Mouse (Mus musculus): ENCODE data around the gene Klrg1.

Gene Klrg1

GRCm38 (mm10) chr6:122292184-122292583 lies 9.5 kb upstream of the Klrg1 start:
- DNase-seq (ENCODE audit: low read depth, low spot score) = no peak

DNA sequence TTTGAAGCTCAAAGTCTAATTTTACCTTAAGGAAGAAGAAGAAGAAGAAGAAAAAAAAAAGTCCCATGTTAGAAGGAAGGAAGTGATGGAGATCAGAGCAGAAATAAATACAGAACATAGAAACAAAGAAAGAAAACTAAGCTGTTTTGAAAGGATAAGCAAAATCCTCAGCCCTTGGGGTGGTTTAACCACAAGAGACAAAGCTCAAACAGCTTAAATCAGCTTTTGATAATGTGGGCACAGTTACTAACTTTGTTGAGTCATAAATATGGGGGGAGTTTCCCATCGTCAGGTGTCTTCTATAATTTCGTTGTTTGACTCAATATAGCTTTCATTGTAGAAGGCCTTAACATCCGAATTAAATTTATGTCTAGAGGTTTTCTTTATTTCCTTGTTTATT lies 9.1 kb upstream of the Klrg1 start:
- DNase-seq (ENCODE audit: low read depth, low spot score) = no peak

GRCm38 (mm10) chr6:122291264-122291663 lies 8.6 kb upstream of the Klrg1 start:
- no peak for DNase-seq (ENCODE audit: low read depth, low spot score)

DNA sequence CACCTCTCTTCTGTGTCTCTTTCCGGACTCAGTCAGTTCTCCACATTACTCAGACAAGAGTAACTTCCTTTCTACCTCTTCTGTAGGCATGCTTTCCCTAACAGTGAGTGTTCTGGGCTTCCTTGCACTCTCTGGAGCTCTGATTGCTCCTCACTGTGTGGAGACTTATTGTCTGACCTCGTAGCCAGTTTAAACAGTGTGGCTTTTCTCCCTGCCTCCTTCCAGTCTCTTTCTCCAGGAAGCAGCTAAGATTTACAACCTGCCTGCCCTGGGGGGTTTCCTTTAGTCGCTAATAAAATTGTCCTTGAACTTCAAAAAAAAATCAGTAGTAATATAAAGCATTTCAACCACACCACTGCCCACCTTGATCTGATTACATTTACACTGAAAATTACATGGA lies 7.6 kb upstream of the Klrg1 start:
- DNase-seq (ENCODE audit: low read depth, low spot score) = no peak

- DNase-seq (ENCODE audit: low read depth, low spot score) = no peak
Measured at GRCm38 (mm10) chr6:122289313-122289712, 6.6 kb upstream of the Klrg1 start.

DNA sequence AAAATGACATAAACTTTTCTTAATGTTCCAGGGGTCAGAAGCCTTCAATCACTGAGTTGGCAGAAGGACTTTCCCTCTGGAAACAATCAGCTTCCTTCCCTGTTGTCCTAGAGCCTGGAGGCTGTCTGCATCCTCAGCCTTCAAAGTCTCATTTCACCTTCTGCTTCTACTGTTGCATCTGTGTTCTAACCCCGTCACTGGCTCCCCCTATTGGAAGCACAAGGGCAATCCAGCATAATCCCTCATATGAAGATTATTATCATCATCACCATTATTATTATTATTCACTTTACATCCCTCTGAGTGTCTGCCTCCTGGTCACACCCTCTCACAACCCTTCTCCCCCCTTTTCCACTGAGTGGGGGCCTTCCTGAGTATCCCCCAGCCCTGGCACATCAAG lies 5.6 kb upstream of the Klrg1 start:
- DNase-seq (ENCODE audit: low read depth, low spot score) = no peak

GRCm38 (mm10) chr6:122284823-122285222 lies 2.1 kb upstream of the Klrg1 start:
- DNase-seq (ENCODE audit: low read depth, low spot score) = no peak

GRCm38 (mm10) chr6:122284304-122284703 lies 1.6 kb upstream of the Klrg1 start:
- DNase-seq (ENCODE audit: low read depth, low spot score) = no peak

GRCm38 (mm10) chr6:122283429-122283828 lies 747 bp upstream of the Klrg1 start:
- DNase-seq (ENCODE audit: low read depth, low spot score) = no peak

DNA sequence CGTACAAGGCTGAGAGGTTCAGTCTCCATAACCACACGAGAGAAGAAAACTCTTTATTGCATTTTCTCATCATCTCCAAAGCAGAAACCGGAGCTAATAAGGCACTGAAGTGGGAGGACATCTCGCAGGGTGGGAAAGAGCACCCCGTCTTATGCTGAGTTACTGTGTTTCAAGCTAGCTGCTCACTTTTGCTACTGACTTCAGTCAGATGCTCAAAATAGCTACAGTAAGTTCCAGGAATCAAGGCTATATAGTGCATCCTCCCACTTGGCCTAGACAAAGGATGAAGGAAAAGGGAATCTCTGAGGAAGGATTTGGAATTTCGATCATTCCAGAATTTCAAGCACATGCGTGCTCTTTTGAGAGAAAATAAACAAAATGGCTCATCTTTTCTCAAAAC lies 6.1 kb downstream of the Klrg1 start:
- no peak for DNase-seq (ENCODE audit: low read depth, low spot score)

GRCm38 (mm10) chr6:122274546-122274945 lies 8.1 kb downstream of the Klrg1 start:
- no peak for DNase-seq (ENCODE audit: low read depth, low spot score)

GRCm38 (mm10) chr6:122270152-122270551 lies 12.5 kb downstream of the Klrg1 start:
- DNase-seq (ENCODE audit: low read depth, low spot score) = no peak

DNA sequence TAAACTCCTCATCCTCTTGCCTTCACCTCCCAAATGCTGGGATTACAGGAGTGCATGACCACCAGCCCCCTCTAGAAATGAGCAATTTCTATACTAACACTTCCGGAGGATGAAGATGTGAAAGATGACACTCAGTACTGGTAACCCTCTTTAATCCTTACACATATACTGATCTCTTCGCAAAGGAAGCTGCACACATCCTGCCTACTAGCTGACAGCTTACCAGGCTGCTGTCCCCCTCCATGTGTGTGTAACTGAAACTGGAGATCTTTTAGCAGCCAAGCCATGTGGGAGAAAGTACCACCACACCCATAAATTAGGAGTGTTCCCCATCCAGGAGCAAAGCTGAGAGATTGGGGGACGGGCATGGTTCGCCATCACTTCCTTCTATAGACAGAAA lies 13.5 kb downstream of the Klrg1 start:
- no peak for DNase-seq (ENCODE audit: low read depth, low spot score)

DNA sequence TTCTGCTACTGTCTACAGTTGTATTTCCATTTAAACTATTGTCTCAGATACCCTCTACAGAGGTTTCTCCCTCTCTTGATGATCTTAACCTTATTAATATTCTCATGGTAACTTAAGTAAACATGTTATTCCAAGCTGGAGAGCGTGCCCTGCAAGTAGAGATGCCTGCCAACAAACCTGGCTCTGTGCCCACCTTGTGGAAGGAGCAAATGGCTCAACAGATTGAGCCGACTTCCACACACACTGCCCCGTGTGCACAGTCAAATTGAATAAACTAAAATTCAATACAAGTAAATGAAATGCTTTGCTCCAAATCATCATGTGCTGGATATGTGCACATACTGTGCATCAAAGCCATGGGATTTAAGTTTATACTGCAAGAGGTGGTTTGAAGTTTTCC lies 14.1 kb downstream of the Klrg1 start:
- DNase-seq (ENCODE audit: low read depth, low spot score) = no peak

GRCm38 (mm10) chr6:122262543-122262942 lies 20.1 kb downstream of the Klrg1 start:
- DNase-seq (ENCODE audit: low read depth, low spot score) = no peak

- DNase-seq (ENCODE audit: low read depth, low spot score) = no peak
Measured at GRCm38 (mm10) chr6:122252146-122252545, 30.5 kb downstream of the Klrg1 start.

DNA sequence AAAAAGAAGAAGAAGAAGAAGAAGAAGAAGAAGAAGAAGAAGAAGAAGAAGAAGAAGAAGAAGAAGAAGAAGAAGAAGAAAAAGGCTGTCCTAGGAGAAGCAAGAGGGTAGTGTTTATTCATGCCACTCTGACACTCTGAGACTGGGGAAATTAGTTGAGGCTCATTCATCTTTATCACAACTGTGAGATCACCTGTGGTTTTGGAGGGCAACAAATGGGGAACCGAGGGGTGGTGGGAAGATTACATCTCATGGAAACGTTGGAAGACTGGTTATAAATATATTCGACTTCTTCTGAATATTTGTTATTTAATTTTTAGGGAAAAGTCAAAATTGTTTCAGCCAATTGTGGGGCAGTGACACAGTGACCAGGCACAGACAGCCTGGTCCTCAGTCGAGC lies 32.6 kb downstream of the Klrg1 start:
- no peak for DNase-seq (ENCODE audit: low read depth, low spot score)
